Mouse (Mus musculus) cortical plate, adult 2 months (tissue): ENCODE data around the gene Synj2. TPM values are rescaled to one million over a fixed set of nuclear protein-coding genes. Genes with fewer than 3 reads are reported as not detected.

ENCODE experiments used
- H3K27ac ChIP-seq: fragments of 200-500 bp; 2 replicates; pipeline ENCODE4 v1.5.1; 2012; ENCODE audit warnings: low read length, control low read depth, inconsistent platforms; ENCODE audit not compliant: insufficient read depth
- H3K4me1 ChIP-seq: fragments of 200-500 bp; 2 replicates; pipeline ENCODE4 v1.6.1; 2011; ENCODE audit warnings: low read length; ENCODE audit not compliant: control insufficient read depth, insufficient read depth
- H3K4me3 ChIP-seq: fragments of 200-500 bp; 2 replicates; pipeline ENCODE4 v1.5.1; 2011; ENCODE audit warnings: mild to moderate bottlenecking, low read length, control low read depth; ENCODE audit not compliant: insufficient read depth
- CTCF ChIP-seq: fragments of 200-500 bp; IDR thresholded peaks from 2 replicates; pipeline ENCODE4 v1.5.1; 2011; ENCODE audit warnings: mild to moderate bottlenecking, control low read depth, low read length; ENCODE audit not compliant: insufficient read depth; ENCODE audit errors: extremely low read depth
- POLR2A ChIP-seq: fragments of 200-500 bp; IDR thresholded peaks from 2 replicates; pipeline ENCODE4 v1.6.1; 2011; ENCODE audit warnings: mild to moderate bottlenecking, low read length, control low read depth; ENCODE audit not compliant: insufficient read depth; ENCODE audit errors: extremely low read depth
- polyA plus RNA-seq: library from polyadenylated mRNA; depleted of rRNA; stranded (reverse); fragments of >200 nt; gene quantifications from 2 replicates; pipeline ENCODE4 v1.2.3, GENCODE M21; 2012

The Synj2 gene
- polyA plus RNA-seq, 1 experiment: 37.7 TPM

GRCm38 (mm10) chr17:6037507-6037906 is 96.4 kb downstream of the Synj2 start:
- no peak for TF ChIP-seq POLR2A
- no peak overlapping the region for H3K27ac ChIP-seq
- H3K4me3 ChIP-seq: no peak overlapping the region
- H3K4me1 ChIP-seq: peaks cover 3% of the 10 kb centered on the region

GRCm38 (mm10) chr17:6052801-6053200 is 111.7 kb downstream of the Synj2 start:
- Histone ChIP-seq H3K27ac (no peak overlapping the region), H3K4me3 (no peak overlapping the region), H3K4me1 (no peaks in the 10 kb centered on the region; the same call in 1 of the 2 replicates)
- no peak for TF ChIP-seq POLR2A

- TF ChIP-seq CTCF (no peak; the same call in 1 of the 2 replicates), POLR2A (no peak)
- H3K4me1 ChIP-seq: no peaks in the 10 kb centered on the region; the same call in 1 of the 2 replicates
- no peak overlapping the region for H3K4me3 ChIP-seq
- no peak overlapping the region for H3K27ac ChIP-seq
Measured at GRCm38 (mm10) chr17:6054934-6055355, 113.9 kb downstream of the Synj2 start.

- Histone ChIP-seq H3K27ac (no peak overlapping the region), H3K4me3 (no peak overlapping the region), H3K4me1 (no peaks in the 10 kb centered on the region)
- no peak for TF ChIP-seq CTCF
- TF ChIP-seq POLR2A: no peak
Measured at GRCm38 (mm10) chr17:6062793-6063192, 121.7 kb downstream of the Synj2 start.

- TF ChIP-seq POLR2A (no peak), CTCF (no peak)
- Histone ChIP-seq H3K4me3 (no peak overlapping the region), H3K4me1 (no peaks in the 10 kb centered on the region), H3K27ac (no peak overlapping the region)
Measured at GRCm38 (mm10) chr17:6063532-6063931, 122.5 kb downstream of the Synj2 start.

GRCm38 (mm10) chr17:6066021-6066420 is 124.9 kb downstream of the Synj2 start:
- no peaks in the 10 kb centered on the region for H3K4me1 ChIP-seq
- no peak overlapping the region for H3K4me3 ChIP-seq
- H3K27ac ChIP-seq: no peak overlapping the region
- TF ChIP-seq POLR2A (no peak), CTCF (no peak)

- TF ChIP-seq POLR2A: no peak
- TF ChIP-seq CTCF: no peak
- no peaks in the 10 kb centered on the region for H3K4me1 ChIP-seq
- no peak overlapping the region for H3K4me3 ChIP-seq
- H3K27ac ChIP-seq: no peak overlapping the region
Measured at GRCm38 (mm10) chr17:6067613-6068012, 126.5 kb downstream of the Synj2 start.

- TF ChIP-seq CTCF: no peak
- no peak for TF ChIP-seq POLR2A
- Histone ChIP-seq H3K4me1 (no peaks in the 10 kb centered on the region), H3K4me3 (no peak overlapping the region), H3K27ac (no peak overlapping the region)
Measured at GRCm38 (mm10) chr17:6069866-6070265, 128.8 kb downstream of the Synj2 start.

- Histone ChIP-seq H3K27ac (no peak overlapping the region), H3K4me1 (no peaks in the 10 kb centered on the region), H3K4me3 (no peak overlapping the region)
- TF ChIP-seq CTCF (no peak), POLR2A (no peak)
Measured at GRCm38 (mm10) chr17:6073405-6073804, 132.3 kb downstream of the Synj2 start.

GRCm38 (mm10) chr17:6079287-6080122 is 138.4 kb downstream of the Synj2 start, which contains the start of the genes Serac1 and Gtf2h5:
Gene Serac1, minus strand, starts transcription at chr17:6079741.
Gene Gtf2h5, plus strand, starts transcription at chr17:6079786.
- H3K4me1 ChIP-seq: 0 out of 2 replicates have a peak, but pooled peaks cover 2% of the 10 kb centered on the region
- TF ChIP-seq POLR2A: peak; percentile 85
- TF ChIP-seq CTCF: no peak

More at GRCm38 (mm10) chr17:6079287-6080122, 138.4 kb downstream of the Synj2 start, which contains the start of the genes Serac1 and Gtf2h5:
- peak within 1 kb of the TSS; percentile 97 for H3K4me3 ChIP-seq
- H3K27ac ChIP-seq: peak within 1 kb of the TSS; percentile 38; the same call in 1 of the 2 replicates
